Mouse (Mus musculus) kidney, adult 11 months (tissue): ENCODE data around the gene Zfp148.

Source experiments
- DNase-seq: peaks from one replicate; pipeline ENCODE4 v3.0.0; 2022

Gene Zfp148

GRCm38 (mm10) chr16:33536456-33536855, 155.8 kb downstream of the Zfp148 start:
- DNase-seq, result no peak

- DNase-seq, result no peak
These were observed 157.0 kb downstream of the Zfp148 start for GRCm38 (mm10) chr16:33537499-33538225.

GRCm38 (mm10) chr16:33544346-33544745, 163.7 kb downstream of the Zfp148 start:
- DNase-seq, result no peak

- no peak for DNase-seq
These were observed 164.9 kb downstream of the Zfp148 start for GRCm38 (mm10) chr16:33545530-33545929.

GRCm38 (mm10) chr16:33553689-33554342, 173.2 kb downstream of the Zfp148 start:
- DNase-seq, result no peak
